Mouse (Mus musculus): ENCODE results near the gene Irak1.

The Irak1 gene

GRCm38 (mm10) chrX:73966248-73967176 is 57.2 kb downstream of the Irak1 start, which contains the start of gene Hcfc1:
Gene Hcfc1, minus strand, starts transcription at chrX:73966357.
- DNase-seq (ENCODE audit: low read depth in 2 of 2, low spot score in 2 of 2) = peak; percentile 80 to 81

- peak; percentile 21 to 42 for DNase-seq (ENCODE audit: low read depth in 2 of 2, low spot score in 2 of 2)
Observed at GRCm38 (mm10) chrX:73965307-73965706, 58.4 kb downstream of the Irak1 start.

GRCm38 (mm10) chrX:73964363-73964762 is 59.4 kb downstream of the Irak1 start:
- peak in 1 of 2 experiments; percentile 12 for DNase-seq (ENCODE audit: low read depth in 2 of 2, low spot score in 2 of 2)
